Mouse (Mus musculus): Measurements from ENCODE around the gene Rtraf. TPM values are rescaled to one million over a fixed set of nuclear protein-coding genes. Genes with fewer than 3 reads are reported as not detected.

Gene Rtraf
- polyA plus RNA-seq, 1 experiment: 10.0 TPM

GRCm38 (mm10) chr14:19858279-19858678 lies 34.7 kb upstream of the Rtraf start:
- Histone ChIP-seq H3K27ac (ENCODE audit: insufficient read depth, low read length) (no peak overlapping the region), H3K4me3 (ENCODE audit: extremely low read depth, insufficient read depth, insufficient read length) (no peak overlapping the region), H3K4me1 (ENCODE audit: control insufficient read depth, insufficient read depth, insufficient read length) (no peaks in the 10 kb centered on the region), H3K27me3 (ENCODE audit: control insufficient read depth, insufficient read depth, low read length) (no peaks in the 10 kb centered on the region), H3K36me3 (ENCODE audit: control insufficient read depth, insufficient read depth, low read length) (no peaks in the 10 kb centered on the region)
- DNase-seq (ENCODE audit: low read depth in 1 of 2, low spot score in 2 of 2): no peak
- TF ChIP-seq CTCF (IDR thresholded peaks at IDR 0.05; ENCODE audit: extremely low read depth, insufficient read depth, insufficient read length, insufficient replicate concordance): no peak
- no peak for TF ChIP-seq POLR2A (IDR thresholded peaks at IDR 0.05; ENCODE audit: low read depth, low read length)
- WGBS: 90% methylated on average over 2 of the region's 2 CpGs

GRCm38 (mm10) chr14:19853471-19853870 lies 29.8 kb upstream of the Rtraf start:
- H3K36me3 ChIP-seq (ENCODE audit: control insufficient read depth, insufficient read depth, low read length): no peaks in the 10 kb centered on the region
- no peaks in the 10 kb centered on the region for H3K27me3 ChIP-seq (ENCODE audit: control insufficient read depth, insufficient read depth, low read length)
- no peaks in the 10 kb centered on the region for H3K4me1 ChIP-seq (ENCODE audit: control insufficient read depth, insufficient read depth, insufficient read length)
- no peak for TF ChIP-seq CTCF (IDR thresholded peaks at IDR 0.05; ENCODE audit: extremely low read depth, insufficient read depth, insufficient read length, insufficient replicate concordance)
- TF ChIP-seq POLR2A (IDR thresholded peaks at IDR 0.05; ENCODE audit: low read depth, low read length): no peak
- H3K4me3 ChIP-seq (ENCODE audit: extremely low read depth, insufficient read depth, insufficient read length): no peak overlapping the region
- WGBS: 87% methylated on average over 3 of the region's 3 CpGs
- DNase-seq (ENCODE audit: low read depth in 1 of 2, low spot score in 2 of 2): no peak
- no peak overlapping the region for H3K27ac ChIP-seq (ENCODE audit: insufficient read depth, low read length)

GRCm38 (mm10) chr14:19839600-19840332 lies 16.1 kb upstream of the Rtraf start:
- Histone ChIP-seq H3K36me3 (ENCODE audit: control insufficient read depth, insufficient read depth, low read length) (no peaks in the 10 kb centered on the region), H3K27me3 (ENCODE audit: control insufficient read depth, insufficient read depth, low read length) (no peaks in the 10 kb centered on the region), H3K4me1 (ENCODE audit: control insufficient read depth, insufficient read depth, insufficient read length) (no peaks in the 10 kb centered on the region), H3K27ac (ENCODE audit: insufficient read depth, low read length) (no peak overlapping the region), H3K4me3 (ENCODE audit: extremely low read depth, insufficient read depth, insufficient read length) (peak overlapping the region; percentile 44; the same call in 1 of the 2 replicates)
- TF ChIP-seq POLR2A (IDR thresholded peaks at IDR 0.05; ENCODE audit: low read depth, low read length) (no peak), CTCF (IDR thresholded peaks at IDR 0.05; ENCODE audit: extremely low read depth, insufficient read depth, insufficient read length, insufficient replicate concordance) (peak; percentile 51; the same call in 1 of the 2 replicates)
- peak; percentile 29 to 60 for DNase-seq (ENCODE audit: low read depth in 1 of 2, low spot score in 2 of 2)
- 25% methylated on average over 15 of the region's 15 CpGs for WGBS

GRCm38 (mm10) chr14:19836289-19836688 lies 12.7 kb upstream of the Rtraf start:
- no peak overlapping the region for H3K4me3 ChIP-seq (ENCODE audit: extremely low read depth, insufficient read depth, insufficient read length)
- WGBS: 77% methylated on average over 3 of the region's 3 CpGs
- TF ChIP-seq CTCF (IDR thresholded peaks at IDR 0.05; ENCODE audit: extremely low read depth, insufficient read depth, insufficient read length, insufficient replicate concordance) (no peak), POLR2A (IDR thresholded peaks at IDR 0.05; ENCODE audit: low read depth, low read length) (no peak)
- no peaks in the 10 kb centered on the region for H3K27me3 ChIP-seq (ENCODE audit: control insufficient read depth, insufficient read depth, low read length)
- DNase-seq (ENCODE audit: low read depth in 1 of 2, low spot score in 2 of 2): no peak
- no peak overlapping the region for H3K27ac ChIP-seq (ENCODE audit: insufficient read depth, low read length)
- no peaks in the 10 kb centered on the region for H3K4me1 ChIP-seq (ENCODE audit: control insufficient read depth, insufficient read depth, insufficient read length)
- no peaks in the 10 kb centered on the region for H3K36me3 ChIP-seq (ENCODE audit: control insufficient read depth, insufficient read depth, low read length)

- H3K4me3 ChIP-seq (ENCODE audit: extremely low read depth, insufficient read depth, insufficient read length): no peak overlapping the region
- TF ChIP-seq POLR2A (IDR thresholded peaks at IDR 0.05; ENCODE audit: low read depth, low read length): no peak
- no peak for TF ChIP-seq CTCF (IDR thresholded peaks at IDR 0.05; ENCODE audit: extremely low read depth, insufficient read depth, insufficient read length, insufficient replicate concordance)
- peaks cover 5% of the 10 kb centered on the region; the same call in 1 of the 2 replicates for H3K4me1 ChIP-seq (ENCODE audit: control insufficient read depth, insufficient read depth, insufficient read length)
- H3K27me3 ChIP-seq (ENCODE audit: control insufficient read depth, insufficient read depth, low read length): peaks cover 3% of the 10 kb centered on the region; the same call in 1 of the 2 replicates
- WGBS: 91% methylated on average over 11 of the region's 11 CpGs
- peaks cover 6% of the 10 kb centered on the region for H3K36me3 ChIP-seq (ENCODE audit: control insufficient read depth, insufficient read depth, low read length)
- DNase-seq (ENCODE audit: low read depth in 1 of 2, low spot score in 2 of 2): no peak
- no peak overlapping the region for H3K27ac ChIP-seq (ENCODE audit: insufficient read depth, low read length)
Measured at GRCm38 (mm10) chr14:19825481-19825880, 1.9 kb upstream of the Rtraf start.

GRCm38 (mm10) chr14:19821686-19822085 lies 1.9 kb downstream of the Rtraf start:
- TF ChIP-seq CTCF (IDR thresholded peaks at IDR 0.05; ENCODE audit: extremely low read depth, insufficient read depth, insufficient read length, insufficient replicate concordance) (no peak), POLR2A (IDR thresholded peaks at IDR 0.05; ENCODE audit: low read depth, low read length) (no peak)
- H3K4me3 ChIP-seq (ENCODE audit: extremely low read depth, insufficient read depth, insufficient read length): no peak overlapping the region
- H3K36me3 ChIP-seq (ENCODE audit: control insufficient read depth, insufficient read depth, low read length): peaks cover 15% of the 10 kb centered on the region
- no peaks in the 10 kb centered on the region for H3K27me3 ChIP-seq (ENCODE audit: control insufficient read depth, insufficient read depth, low read length)
- WGBS: 98% methylated on average over 5 of the region's 5 CpGs
- H3K4me1 ChIP-seq (ENCODE audit: control insufficient read depth, insufficient read depth, insufficient read length): peaks cover 5% of the 10 kb centered on the region; the same call in 1 of the 2 replicates
- DNase-seq (ENCODE audit: low read depth in 1 of 2, low spot score in 2 of 2): no peak
- H3K27ac ChIP-seq (ENCODE audit: insufficient read depth, low read length): no peak overlapping the region

- Histone ChIP-seq H3K27ac (ENCODE audit: insufficient read depth, low read length) (no peak overlapping the region), H3K36me3 (ENCODE audit: control insufficient read depth, insufficient read depth, low read length) (peaks cover 31% of the 10 kb centered on the region), H3K4me1 (ENCODE audit: control insufficient read depth, insufficient read depth, insufficient read length) (peaks cover 2% of the 10 kb centered on the region; the same call in 1 of the 2 replicates), H3K27me3 (ENCODE audit: control insufficient read depth, insufficient read depth, low read length) (no peaks in the 10 kb centered on the region), H3K4me3 (ENCODE audit: extremely low read depth, insufficient read depth, insufficient read length) (no peak overlapping the region)
- DNase-seq (ENCODE audit: low read depth in 1 of 2, low spot score in 2 of 2): peak; percentile 38 to 68
- TF ChIP-seq POLR2A (IDR thresholded peaks at IDR 0.05; ENCODE audit: low read depth, low read length) (no peak), CTCF (IDR thresholded peaks at IDR 0.05; ENCODE audit: extremely low read depth, insufficient read depth, insufficient read length, insufficient replicate concordance) (peak; percentile 53; the same call in 1 of the 2 replicates)
- WGBS: 0% methylated on average over 1 of the region's 1 CpGs
Measured at GRCm38 (mm10) chr14:19817949-19818348, 5.7 kb downstream of the Rtraf start.

Measured in spleen, adult 2 months (tissue).